Mouse (Mus musculus) urinary bladder, adult 18-20 months (tissue): ENCODE measurements at regions not wholly inside any gene's neighbourhood (a gene's known extent, or its start where the extent isn't known, plus 50 kb on each side); places are given as distances from the start of the nearest gene placed in this dataset.

Source experiments
- DNase-seq, 2 experiments: peaks; one replicate each; pipeline ENCODE4 v3.0.0; 2022; ENCODE audit warnings: low spot score in 2 of 2, mixed read lengths in 2 of 2

- DNase-seq: no peak
Observed at GRCm38 (mm10) chr1:142042751-142043150, 1597.7 kb upstream of the B3galt2 start.

- no peak for DNase-seq
Observed at GRCm38 (mm10) chr1:142055207-142055606, 1585.3 kb upstream of the B3galt2 start.
